Mouse (Mus musculus) thymus, postnatal 0 days (tissue): ENCODE measurements around the gene Eprs. TPM values are rescaled to one million over a fixed set of nuclear protein-coding genes. Genes with fewer than 3 reads are reported as not detected.
A peak's percentile ranks its signal among the peaks of the same experiment; 100 is the strongest.

Experiments used
- DNase-seq: peaks from one replicate; pipeline ENCODE4 v3.0.0-alpha.2; 2015; ENCODE audit warnings: low spot score
- microRNA counts: library from miRNA; unstranded; fragments of <30 nt; microRNA quantifications from one replicate; lab custom pipeline; 2015
- microRNA-seq: library from miRNA; unstranded; fragments of <30 nt; microRNA quantifications from one replicate; pipeline ENCODE4, GENCODE M21; 2016; ENCODE audit warnings: borderline number of aligned reads
- polyA plus RNA-seq: library from polyadenylated mRNA; unstranded; fragments of >200 nt; fragmentation: Nextera tagmentation; extraction: Ambion mirVana; gene quantifications from 2 replicates; pipeline ENCODE4 v1.2.1, GENCODE M21; 2015

Eprs gene
- polyA plus RNA-seq, 1 experiment from 2014 or later, result 89.9 TPM

GRCm38 (mm10) chr1:185449727-185450126, 86.9 kb downstream of the Eprs start:
- no peak for DNase-seq

DNA sequence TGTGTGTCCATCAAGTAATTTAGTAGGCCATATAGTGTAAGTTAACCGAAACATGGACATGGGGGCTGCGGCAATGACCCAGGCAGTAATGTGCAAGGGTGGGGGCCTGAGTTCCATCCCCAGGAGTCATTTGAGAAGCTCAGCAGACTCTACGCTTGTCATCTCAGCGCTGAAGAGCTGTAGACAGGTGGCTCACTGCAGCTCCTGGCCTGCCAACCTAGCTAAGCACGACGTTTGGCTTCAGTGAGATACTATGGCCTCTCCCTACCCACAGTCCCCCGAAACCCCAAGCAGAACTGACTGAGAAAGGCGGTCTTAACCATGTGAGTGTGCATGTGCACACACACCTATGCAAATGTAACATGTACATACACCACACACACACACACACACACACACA, 88.2 kb downstream of the Eprs start:
- no peak for DNase-seq

- no peak for DNase-seq
Measured at GRCm38 (mm10) chr1:185451495-185451894, 88.7 kb downstream of the Eprs start.

DNA sequence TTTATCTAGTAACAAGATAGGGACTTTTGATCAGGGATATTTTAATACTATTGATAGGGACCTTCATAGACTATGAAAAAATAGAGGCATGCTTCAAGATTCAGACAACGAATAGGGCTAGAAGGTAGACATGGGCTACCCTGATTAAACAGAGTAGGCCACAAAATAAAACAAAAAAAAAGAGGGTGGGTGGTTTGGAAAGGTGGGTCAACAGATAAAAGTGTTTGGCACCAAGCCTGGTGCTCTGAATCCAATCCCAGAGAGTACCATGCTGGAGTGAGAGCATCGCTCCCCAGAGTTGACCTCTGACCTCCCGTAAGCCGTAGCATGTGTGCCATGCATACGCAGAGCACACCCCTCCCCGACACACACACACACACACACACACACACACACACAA, 89.6 kb downstream of the Eprs start:
- DNase-seq, result no peak

GRCm38 (mm10) chr1:185454144-185454543, 91.3 kb downstream of the Eprs start:
- no peak for DNase-seq

- no peak for DNase-seq
Measured at GRCm38 (mm10) chr1:185454575-185454954, 91.7 kb downstream of the Eprs start, which contains the start of gene Slc30a10. Gene Slc30a10 (plus strand): TSS chr1:185454848.

- DNase-seq, result no peak
Measured at GRCm38 (mm10) chr1:185454955-185455701, 92.3 kb downstream of the Eprs start.

DNA sequence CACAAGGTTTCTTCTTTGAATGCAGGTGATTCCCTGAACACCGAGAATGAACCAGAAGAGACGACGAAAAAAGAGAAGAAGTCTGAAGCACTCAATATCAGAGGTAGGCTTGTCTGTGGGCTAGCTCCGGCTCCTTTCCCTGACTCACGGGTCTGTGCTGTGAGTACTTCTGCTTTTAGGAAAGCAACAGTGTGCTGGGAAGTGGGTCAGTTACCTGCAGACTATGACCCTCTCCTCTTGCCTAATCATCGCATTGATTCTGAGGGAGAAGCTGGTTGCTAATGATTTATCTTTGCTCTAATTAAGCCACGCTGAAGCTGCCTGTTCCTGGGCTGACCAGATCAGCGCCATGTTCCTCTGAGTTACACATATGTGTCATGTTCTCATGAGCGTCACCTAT, 93.5 kb downstream of the Eprs start:
- DNase-seq, result no peak

DNA sequence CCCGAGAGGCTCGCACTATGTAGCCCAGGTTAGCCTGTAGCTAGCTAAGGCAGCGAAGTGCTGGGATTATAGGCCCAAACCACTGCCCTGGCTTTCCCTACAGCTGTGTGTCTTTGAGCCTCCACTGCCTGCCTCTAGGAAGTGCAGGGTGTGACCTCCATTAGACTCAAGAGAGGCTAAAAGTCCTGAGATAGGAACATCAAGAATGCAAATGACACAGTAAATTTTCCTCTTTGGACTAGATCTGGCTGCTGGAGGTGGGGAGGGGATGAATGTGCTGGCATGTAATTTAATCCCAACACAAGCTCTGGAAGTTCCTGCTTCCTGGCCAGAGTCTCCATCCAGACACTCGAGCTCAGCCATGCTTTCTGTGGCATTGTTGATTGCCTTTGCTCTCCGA, 97.3 kb downstream of the Eprs start:
- DNase-seq, result no peak

DNA sequence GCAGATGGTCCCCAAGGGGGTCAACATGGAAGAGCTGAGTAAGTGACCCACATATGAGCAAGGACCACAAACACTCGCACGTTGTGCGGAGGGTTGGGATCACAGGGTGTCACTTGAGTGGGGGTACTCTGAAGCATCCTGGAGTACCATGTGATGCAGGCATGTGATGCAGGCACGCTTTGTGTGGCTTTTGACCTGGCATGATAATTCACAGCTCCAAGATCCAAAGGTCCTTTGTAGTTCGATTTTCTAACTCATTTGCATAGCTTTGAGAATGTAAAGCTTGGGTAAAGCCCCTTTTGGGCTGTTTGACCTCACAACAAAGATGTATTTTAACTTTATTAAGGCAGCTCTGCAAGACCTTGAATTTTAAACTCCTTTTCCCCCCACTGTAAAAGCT, 100.0 kb downstream of the Eprs start:
- no peak for DNase-seq

GRCm38 (mm10) chr1:185469551-185470021, 106.7 kb downstream of the Eprs start:
- no peak for DNase-seq

- no peak for DNase-seq
Measured at GRCm38 (mm10) chr1:185472025-185472720, 109.3 kb downstream of the Eprs start.

DNA sequence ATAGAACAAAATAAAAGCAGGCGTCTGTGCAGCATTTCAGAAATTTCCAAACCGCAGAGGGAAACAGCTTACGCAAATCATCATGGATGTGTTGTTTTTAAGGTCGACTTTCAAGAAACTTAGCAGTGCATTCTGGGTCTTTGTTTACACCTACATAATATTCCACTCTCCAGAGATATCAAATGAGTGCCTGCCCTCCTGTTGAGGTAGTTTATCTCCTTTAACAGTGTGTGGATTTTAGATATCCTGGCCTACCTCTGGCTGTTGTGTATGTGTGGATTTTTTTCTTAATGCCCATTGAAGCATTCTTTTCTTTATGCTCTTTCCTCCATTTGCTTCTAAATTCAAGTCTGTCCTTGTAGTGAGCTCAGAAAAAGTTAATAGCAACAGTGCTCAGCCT, 109.9 kb downstream of the Eprs start:
- DNase-seq, result no peak

GRCm38 (mm10) chr1:185473437-185473836, 110.6 kb downstream of the Eprs start:
- no peak for DNase-seq

MicroRNAs encoded within 50 kb of the gene (microRNA counts, 519-probe panel; counts per million panel counts)
- microRNA mmu-miR-194 (lab: Ali Mortazavi, UCI), result 4,563 counts per million, percentile 81 among the panel's probes with 10 or more counts

Small RNA genes within 50 kb of the gene (microRNA-seq; reads per million reads assigned to microRNA genes)
- gene Mir194-1, result 7.9 reads per million, percentile 14 among the genes with 10 or more reads in this experiment
- 32.0 reads per million, percentile 34 among the genes with 10 or more reads in this experiment for gene Mir215

Other genes with a start within 250 kb of the Eprs start
- 16.2 and 16.8 TPM in 2 replicates for gene Rab3gap2, start 158.9 kb upstream of the Eprs start, polyA plus RNA-seq
- 28.7 and 31.3 TPM in 2 replicates for gene Iars2, start 33.6 kb upstream of the Eprs start, polyA plus RNA-seq
- gene Bpnt1, start 30.9 kb upstream of the Eprs start, polyA plus RNA-seq, result 23.9 and 25.4 TPM in 2 replicates
- 0.03 and 0.04 TPM in 2 replicates for gene Slc30a10, start 91.8 kb downstream of the Eprs start, polyA plus RNA-seq